Mouse (Mus musculus) heart, adult 2 months (tissue): Measurements from ENCODE around the gene Fam155a. TPM values are rescaled to one million over a fixed set of nuclear protein-coding genes. Genes with fewer than 3 reads are reported as not detected.

Experiments
- DNase-seq, 2 experiments: peaks; one replicate each; pipeline ENCODE4 v3.0.0; 2021
- H3K27ac ChIP-seq: fragments of 200-600 bp; 2 replicates; pipeline ENCODE4 v1.8.1; 2022
- H3K27me3 ChIP-seq: fragments of 200-500 bp; 2 replicates; pipeline ENCODE4 v1.6.1; 2012; ENCODE audit warnings: mild to moderate bottlenecking, low read length, inconsistent platforms, mixed read lengths; ENCODE audit not compliant: control insufficient read depth, insufficient read depth
- H3K36me3 ChIP-seq: fragments of 200-500 bp; 2 replicates; pipeline ENCODE4 v1.6.1; 2012; ENCODE audit warnings: low read length, inconsistent platforms; ENCODE audit not compliant: control insufficient read depth, insufficient read depth
- H3K4me1 ChIP-seq: fragments of 200-500 bp; 2 replicates; pipeline ENCODE4 v1.6.1; 2011; ENCODE audit warnings: low read length; ENCODE audit not compliant: control insufficient read depth, insufficient read depth
- H3K4me3 ChIP-seq: fragments of 200-600 bp; 2 replicates; pipeline ENCODE4 v1.8.1; 2022
- H3K79me2 ChIP-seq: fragments of 200-500 bp; replicated peaks from 2 replicates; pipeline ENCODE4 v1.6.1; 2012; ENCODE audit warnings: mild to moderate bottlenecking, inconsistent platforms, low read length, moderate library complexity, mixed read lengths; ENCODE audit not compliant: control insufficient read depth, insufficient read depth
- H3K9ac ChIP-seq: fragments of 200-500 bp; 2 replicates; pipeline ENCODE4 v1.6.1; 2012; ENCODE audit warnings: low read depth, mild to moderate bottlenecking, control low read depth, inconsistent platforms, low read length, mixed read lengths
- CTCF ChIP-seq: fragments of 200-600 bp; IDR thresholded peaks from 2 replicates; pipeline ENCODE4 v1.8.1; 2022; ENCODE audit warnings: antibody characterized with exemption, mild to moderate bottlenecking, moderate library complexity
- EP300 ChIP-seq: fragments of 200-500 bp; IDR thresholded peaks from 2 replicates; pipeline ENCODE4 v1.6.1; 2011; ENCODE audit warnings: low read depth, low read length, control low read depth; ENCODE audit not compliant: insufficient read depth
- POLR2A ChIP-seq: fragments of 200-500 bp; IDR thresholded peaks from 2 replicates; pipeline ENCODE4 v1.6.1; 2011; ENCODE audit warnings: mild to moderate bottlenecking, low read depth, low read length, control low read depth; ENCODE audit not compliant: insufficient read depth
- WGBS: fragments of 180-500 bp; shearing (Covaris S2); methylation state at CpG from one replicate; pipeline ENCODE4 v1.1.7; 2018; 5-methylcytosine and 5-hydroxymethylcytosine counted together
- intact Hi-C: fragments of 180-260 bp; cut with DNase I; formaldehyde crosslinking; loops from one replicate; pipeline ENCODE4 v1.15.1; 2025
- polyA plus RNA-seq: library from polyadenylated mRNA; depleted of rRNA; stranded (reverse); fragments of >200 nt; gene quantifications from 2 replicates; pipeline ENCODE4 v1.2.3, GENCODE M21; 2012
- total RNA-seq, 2 experiments: library from RNA; stranded (reverse); gene quantifications; 2 replicates each; pipeline ENCODE4 v1.2.3; 2021

Fam155a gene
- total and polyA plus RNA-seq, 3 experiments, result 0.08 TPM; not detected in 2

DNA sequence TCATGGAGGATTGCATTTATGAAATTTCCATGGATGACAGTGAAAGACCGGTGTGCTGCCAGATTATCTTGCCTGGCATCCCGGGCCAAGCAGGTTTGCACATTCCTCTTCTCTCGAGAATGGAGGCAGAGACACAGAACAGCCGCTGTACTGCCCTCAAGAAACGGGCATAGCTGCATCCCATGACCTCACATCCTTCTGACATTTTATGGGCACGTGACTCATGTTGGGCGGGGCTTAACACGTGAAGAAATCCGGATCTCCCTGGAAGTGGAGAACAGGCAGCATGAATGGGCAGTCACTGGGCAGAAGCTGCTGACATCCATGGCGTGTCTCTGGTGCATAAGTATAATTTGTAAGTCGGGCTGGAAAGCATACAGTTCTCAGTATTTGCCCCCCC, 29.0 kb upstream of the Fam155a start:
- TF ChIP-seq POLR2A (no peak), CTCF (no peak), EP300 (no peak)
- no peaks in the 10 kb centered on the region for H3K79me2 ChIP-seq
- no peaks in the 10 kb centered on the region for H3K27me3 ChIP-seq
- no peaks in the 10 kb centered on the region for H3K4me1 ChIP-seq
- intact Hi-C loops, result no loop called here
- no peak overlapping the region for H3K9ac ChIP-seq
- H3K27ac ChIP-seq, result no peak overlapping the region
- WGBS, result 69% methylated on average over 11 of the region's 11 CpGs
- DNase-seq, result no peak
- no peak overlapping the region for H3K4me3 ChIP-seq
- H3K36me3 ChIP-seq, result no peaks in the 10 kb centered on the region

DNA sequence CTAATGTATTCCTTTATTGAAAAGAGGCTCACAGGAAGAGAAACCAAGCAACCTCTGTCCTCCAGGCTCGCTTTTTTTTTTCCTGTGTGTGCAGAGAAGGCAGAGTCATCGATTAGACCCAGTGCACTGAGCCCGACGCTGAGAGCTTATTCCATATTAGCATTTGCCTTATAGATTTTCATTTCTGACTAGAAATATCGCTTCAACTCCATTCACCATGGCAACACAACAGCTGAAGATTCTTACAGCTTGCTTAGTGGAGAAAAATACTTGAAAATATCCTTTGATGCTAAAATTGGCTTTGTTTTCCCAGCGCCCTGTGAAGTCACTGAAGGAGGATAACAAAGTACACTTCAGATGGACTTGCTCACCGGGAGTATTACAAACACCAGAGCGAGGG, 26.6 kb upstream of the Fam155a start:
- 73% methylated on average over 8 of the region's 8 CpGs for WGBS
- intact Hi-C loops, result no loop called here

GRCm38 (mm10) chr8:9795724-9796123, 24.8 kb upstream of the Fam155a start:
- no peak for DNase-seq
- WGBS, result 92% methylated on average over 6 of the region's 6 CpGs
- intact Hi-C loops, result no loop called here
- Histone ChIP-seq H3K4me1 (no peaks in the 10 kb centered on the region), H3K27me3 (no peaks in the 10 kb centered on the region), H3K9ac (no peak overlapping the region), H3K36me3 (no peaks in the 10 kb centered on the region), H3K4me3 (no peak overlapping the region), H3K27ac (no peak overlapping the region), H3K79me2 (no peaks in the 10 kb centered on the region)
- TF ChIP-seq CTCF, result no peak
- no peak for TF ChIP-seq EP300
- no peak for TF ChIP-seq POLR2A

More for the DNA sequence above, 26.6 kb upstream of the Fam155a start:
- Histone ChIP-seq H3K79me2 (no peaks in the 10 kb centered on the region), H3K27me3 (no peaks in the 10 kb centered on the region), H3K27ac (no peak overlapping the region), H3K9ac (no peak overlapping the region), H3K4me3 (no peak overlapping the region), H3K36me3 (no peaks in the 10 kb centered on the region), H3K4me1 (no peaks in the 10 kb centered on the region)
- no peak for DNase-seq
- TF ChIP-seq POLR2A (no peak), CTCF (no peak), EP300 (no peak)

GRCm38 (mm10) chr8:9793351-9793750, 22.4 kb upstream of the Fam155a start:
- intact Hi-C loops, result no loop called here
- H3K4me1 ChIP-seq, result no peaks in the 10 kb centered on the region
- WGBS, result 52% methylated on average over 9 of the region's 9 CpGs
- no peaks in the 10 kb centered on the region for H3K79me2 ChIP-seq
- no peak overlapping the region for H3K27ac ChIP-seq
- TF ChIP-seq EP300 (no peak), POLR2A (no peak), CTCF (no peak)
- H3K36me3 ChIP-seq, result no peaks in the 10 kb centered on the region
- H3K9ac ChIP-seq, result no peak overlapping the region
- H3K27me3 ChIP-seq, result no peaks in the 10 kb centered on the region
- no peak for DNase-seq
- H3K4me3 ChIP-seq, result no peak overlapping the region

GRCm38 (mm10) chr8:9780332-9780731, 9.4 kb upstream of the Fam155a start:
- Histone ChIP-seq H3K27me3 (no peaks in the 10 kb centered on the region), H3K27ac (no peak overlapping the region), H3K4me3 (no peak overlapping the region), H3K4me1 (no peaks in the 10 kb centered on the region), H3K9ac (no peak overlapping the region), H3K79me2 (no peaks in the 10 kb centered on the region), H3K36me3 (no peaks in the 10 kb centered on the region)
- intact Hi-C loops, result no loop called here
- WGBS, result 71% methylated on average over 10 of the region's 10 CpGs
- TF ChIP-seq EP300 (no peak), CTCF (no peak), POLR2A (no peak)
- no peak for DNase-seq

DNA sequence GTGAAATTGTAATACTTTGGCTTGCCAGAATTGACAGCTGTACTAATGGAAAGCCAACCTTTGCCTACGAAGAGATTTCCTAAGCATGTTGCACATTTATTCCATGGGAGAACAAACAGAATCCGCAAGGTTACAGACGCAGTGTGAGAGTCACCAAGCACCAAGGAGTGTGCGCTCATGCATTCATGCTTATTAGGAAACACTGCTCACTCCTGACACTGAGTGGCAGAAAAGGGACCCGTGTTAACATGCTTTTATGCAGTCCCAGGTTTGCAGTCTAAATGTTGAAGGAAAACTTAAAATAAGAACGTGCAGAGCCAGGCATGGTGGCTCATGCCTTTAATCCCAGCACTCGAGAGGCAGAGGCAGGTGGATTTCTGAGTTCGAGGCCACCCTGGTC, 7.2 kb upstream of the Fam155a start:
- H3K9ac ChIP-seq, result no peak overlapping the region
- no peak overlapping the region for H3K27ac ChIP-seq
- no peak overlapping the region for H3K4me3 ChIP-seq
- H3K79me2 ChIP-seq, result no peaks in the 10 kb centered on the region
- H3K27me3 ChIP-seq, result no peaks in the 10 kb centered on the region
- H3K36me3 ChIP-seq, result no peaks in the 10 kb centered on the region
- intact Hi-C loops, result no loop called here
- H3K4me1 ChIP-seq, result no peaks in the 10 kb centered on the region
- DNase-seq, result no peak
- TF ChIP-seq EP300, result no peak
- TF ChIP-seq POLR2A, result no peak
- no peak for TF ChIP-seq CTCF
- 69% methylated on average over 8 of the region's 8 CpGs for WGBS

GRCm38 (mm10) chr8:9776818-9777217, 5.9 kb upstream of the Fam155a start:
- 80% methylated on average over 10 of the region's 10 CpGs for WGBS

More at GRCm38 (mm10) chr8:9776818-9777217, 5.9 kb upstream of the Fam155a start:
- Histone ChIP-seq H3K27ac (no peak overlapping the region), H3K4me1 (no peaks in the 10 kb centered on the region), H3K4me3 (no peak overlapping the region), H3K36me3 (no peaks in the 10 kb centered on the region), H3K79me2 (no peaks in the 10 kb centered on the region), H3K27me3 (no peaks in the 10 kb centered on the region; the same call in 1 of the 2 replicates), H3K9ac (no peak overlapping the region)
- no peak for DNase-seq
- TF ChIP-seq EP300 (no peak), POLR2A (no peak), CTCF (no peak)
- intact Hi-C loops, result no loop called here
